Mouse (Mus musculus) forebrain, embryonic 15.5 days (tissue): ENCODE results near the gene Mrnip. TPM values are rescaled to one million over a fixed set of nuclear protein-coding genes. Genes with fewer than 3 reads are reported as not detected.

Experiments
- microRNA-seq: library from miRNA; unstranded; fragments of <30 nt; microRNA quantifications from one replicate; pipeline ENCODE4, GENCODE M21; 2016
- polyA plus RNA-seq: library from polyadenylated mRNA; unstranded; fragments of >200 nt; fragmentation: Nextera tagmentation; extraction: Ambion mirVana; gene quantifications from 2 replicates; pipeline ENCODE4 v1.2.1, GENCODE M21; 2015

Gene Mrnip
- polyA plus RNA-seq, 1 experiment from 2014 or later, result 28.6 TPM

Small RNA genes lying within 50 kb of the gene (microRNA-seq; reads per million reads assigned to microRNA genes)
- gene Mir6919, result 1.1 reads per million

Other genes with a start within 250 kb of the Mrnip start
- gene Rnf130, start 149.1 kb upstream of the Mrnip start, polyA plus RNA-seq, result 75.8 and 78.0 TPM in 2 replicates
- gene Tbc1d9b, start 43.0 kb upstream of the Mrnip start, polyA plus RNA-seq, result 37.0 and 37.5 TPM in 2 replicates
- gene Sqstm1, start 36.4 kb downstream of the Mrnip start, polyA plus RNA-seq, result 285 and 303 TPM in 2 replicates
- gene Mgat4b, start 36.4 kb downstream of the Mrnip start, polyA plus RNA-seq, result 40.3 and 46.3 TPM in 2 replicates
- gene Ltc4s, start 64.2 kb downstream of the Mrnip start, polyA plus RNA-seq, result 2.4 and 3.1 TPM in 2 replicates
- 3.8 and 4.6 TPM in 2 replicates for gene Maml1, start 117.9 kb downstream of the Mrnip start, polyA plus RNA-seq
- 241 and 250 TPM in 2 replicates for gene Canx, start 151.2 kb downstream of the Mrnip start, polyA plus RNA-seq
- 1.2 and 1.9 TPM in 2 replicates for gene Cby3, start 180.0 kb downstream of the Mrnip start, polyA plus RNA-seq
- 664 and 668 TPM in 2 replicates for gene Hnrnph1, start 202.5 kb downstream of the Mrnip start, polyA plus RNA-seq